ENCODE assay signal across 8 mouse cellular contexts in genomic region chr2:30690925-30691856, GRCm38 (mm10).
DNase-seq lines count a peak whose midpoint lies in the region; ATAC-seq lines count a peak whose summit lies in the region.

No protein-coding gene starts in this region.

- 85% methylated on average over 17 of the region's 17 CpGs for WGBS in heart, embryonic 15.5 days
- WGBS in neural tube, embryonic 15.5 days, result 88% methylated on average over 17 of the region's 17 CpGs

- peak; percentile 49 for DNase-seq in cerebellum, adult 11 months
- peak; percentile 54 for DNase-seq in NIH3T3 (ENCODE audit: low read depth)
- DNase-seq in liver, result peak; percentile 30
- no peak for DNase-seq in gastrocnemius, postnatal 4 days (ENCODE audit: low spot score in 2 of 2)
- no peak for DNase-seq in frontal cortex, postnatal 14 days (ENCODE audit: low spot score in 2 of 2)

- H3K36me3 ChIP-seq in heart, embryonic 15.5 days, result no peaks in the 10 kb centered on the region
- H3K36me3 ChIP-seq in neural tube, embryonic 15.5 days, result no peaks in the 10 kb centered on the region

- peak overlapping the region; percentile 92 for H3K27ac ChIP-seq in heart, embryonic 15.5 days
- peak overlapping the region; percentile 99 for H3K27ac ChIP-seq in neural tube, embryonic 15.5 days (replicated peaks)

- no peaks in the 10 kb centered on the region for H3K9me3 ChIP-seq in heart, embryonic 15.5 days (replicated peaks)
- H3K9me3 ChIP-seq in neural tube, embryonic 15.5 days (replicated peaks), result no peaks in the 10 kb centered on the region

- ATAC-seq in cerebellum, adult (ENCODE audit: insufficient number of reproducible peaks, low FRiP score, low TSS enrichment), result no peak
- ATAC-seq in heart, embryonic 15.5 days (replicated peaks; ENCODE audit: insufficient number of reproducible peaks, insufficient read depth, low FRiP score, low read depth), result no peak
- no peak for ATAC-seq in neural tube, embryonic 15.5 days (ENCODE audit: low FRiP score)

- peaks cover 63% of the 10 kb centered on the region for H3K4me1 ChIP-seq in heart, embryonic 15.5 days (replicated peaks)
- H3K4me1 ChIP-seq in neural tube, embryonic 15.5 days, result peaks cover 64% of the 10 kb centered on the region

- H3K4me3 ChIP-seq in heart, embryonic 15.5 days, result no peak overlapping the region
- H3K4me3 ChIP-seq in neural tube, embryonic 15.5 days (replicated peaks), result no peak overlapping the region

- H3K27me3 ChIP-seq in heart, embryonic 15.5 days, result no peaks in the 10 kb centered on the region
- no peaks in the 10 kb centered on the region for H3K27me3 ChIP-seq in neural tube, embryonic 15.5 days (replicated peaks)

- no peak overlapping the region for H3K4me2 ChIP-seq in heart, embryonic 15.5 days
- no peak overlapping the region for H3K4me2 ChIP-seq in neural tube, embryonic 15.5 days

- no peak overlapping the region for H3K9ac ChIP-seq in heart, embryonic 15.5 days
- no peak overlapping the region for H3K9ac ChIP-seq in neural tube, embryonic 15.5 days (replicated peaks)

Comparison
In these comparisons a context has a peak if more than half of its experiments do, and no peak if none do; other contexts are left out.
1. DNase-seq: peak in cerebellum, adult 11 months (single experiment), NIH3T3 (single experiment) and liver (single experiment); none in gastrocnemius, postnatal 4 days (0 of 2) and frontal cortex, postnatal 14 days (0 of 2).